Mouse (Mus musculus) heart, adult 18-20 months (tissue): Measurements from ENCODE around the gene Zeb2. TPM values are rescaled to one million over a fixed set of nuclear protein-coding genes. Genes with fewer than 3 reads are reported as not detected.

ENCODE experiments used
- microRNA-seq, 2 experiments: library from miRNA; unstranded; fragments of <30 nt; microRNA quantifications; one replicate each; pipeline ENCODE4 v1.2.0; 2022
- total RNA-seq, 2 experiments: library from RNA; stranded (reverse); gene quantifications; 2 replicates each; pipeline ENCODE4 v1.2.3; 2021

Gene Zeb2
- total RNA-seq, 2 experiments from 2014 or later: 34.4 to 44.2 TPM

Small RNA genes lying within 50 kb of the gene (microRNA-seq; reads per million reads assigned to microRNA genes)
- gene Mir5129: 1.9 to 3.0 reads per million in 2 experiments

Other genes with a start within 250 kb of the Zeb2 start
- gene Gtdc1, start 189.7 kb downstream of the Zeb2 start, total RNA-seq: 10 to 100 TPM; 20.6 to 22.1 TPM